Mouse (Mus musculus) layer of hippocampus, adult 11-12 months (tissue): ENCODE data around the gene Ppargc1a.

Source experiments
- DNase-seq: peaks from one replicate; pipeline ENCODE4 v3.0.0; 2022; ENCODE audit warnings: low spot score

Gene Ppargc1a

DNA sequence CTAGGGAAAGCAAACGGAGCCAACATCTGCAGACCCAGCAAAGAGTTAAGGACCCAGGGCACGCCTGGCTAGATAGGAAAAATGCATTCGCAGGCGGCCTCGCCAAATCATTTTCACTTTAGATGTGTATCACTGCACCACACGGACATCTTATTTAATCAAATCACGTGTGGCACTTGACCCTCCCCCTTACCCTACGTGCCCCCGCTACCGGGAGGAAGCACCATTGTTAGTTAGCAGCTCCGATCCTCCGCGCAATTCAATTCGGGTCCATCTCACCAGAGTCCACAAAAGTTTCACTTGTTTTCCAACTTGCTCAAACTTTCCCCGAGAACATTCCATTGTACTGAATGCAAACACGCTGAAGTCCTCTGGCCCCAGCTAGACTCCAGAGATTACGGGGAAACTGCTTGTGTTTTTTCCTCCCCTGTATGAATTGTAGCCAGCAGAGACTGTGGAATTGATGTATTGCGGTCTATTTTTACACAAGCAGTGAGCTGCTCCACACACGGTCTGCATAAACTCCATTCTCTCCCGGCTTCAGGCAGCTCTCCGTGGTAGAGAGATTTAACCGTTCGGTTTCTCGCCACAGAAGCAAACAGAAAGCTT lies 14.9 kb downstream of the Ppargc1a start:
- DNase-seq: peak; percentile 38

DNA sequence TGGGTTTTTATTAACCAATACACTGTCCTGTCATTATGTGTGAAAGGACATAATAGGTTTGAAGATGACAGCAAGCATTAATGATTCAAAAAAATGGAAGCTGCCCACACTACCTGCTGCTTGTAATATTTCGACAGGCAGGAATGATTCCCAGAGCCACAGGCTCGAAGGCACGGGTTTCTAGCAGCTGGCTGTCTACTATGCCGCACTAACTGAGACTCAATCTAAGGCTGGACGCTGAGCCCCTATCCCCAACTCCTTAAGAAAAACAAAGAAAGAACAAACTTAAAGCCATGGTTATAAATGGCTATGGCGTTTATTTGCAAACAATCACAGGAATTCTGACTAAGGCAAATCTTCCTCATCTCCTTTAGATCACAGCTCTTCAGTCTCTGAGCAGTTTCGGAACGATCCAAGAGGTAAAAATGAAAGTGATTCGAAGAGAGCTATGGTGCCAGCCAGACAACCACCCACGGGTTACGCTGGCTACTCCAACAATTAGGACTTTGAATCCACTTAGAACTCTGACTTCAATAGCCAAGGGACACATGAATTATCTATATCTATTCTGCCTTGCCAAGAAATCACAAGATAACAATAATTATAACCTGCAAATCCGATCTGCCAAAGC lies 15.6 kb downstream of the Ppargc1a start:
- no peak for DNase-seq

GRCm38 (mm10) chr5:51547442-51548035 lies 20.0 kb downstream of the Ppargc1a start:
- DNase-seq: no peak

GRCm38 (mm10) chr5:51546817-51547216 lies 20.7 kb downstream of the Ppargc1a start:
- no peak for DNase-seq

- DNase-seq: no peak
These were observed 22.1 kb downstream of the Ppargc1a start for GRCm38 (mm10) chr5:51545133-51546049.

- no peak for DNase-seq
These were observed 23.3 kb downstream of the Ppargc1a start for GRCm38 (mm10) chr5:51544141-51544735.

DNA sequence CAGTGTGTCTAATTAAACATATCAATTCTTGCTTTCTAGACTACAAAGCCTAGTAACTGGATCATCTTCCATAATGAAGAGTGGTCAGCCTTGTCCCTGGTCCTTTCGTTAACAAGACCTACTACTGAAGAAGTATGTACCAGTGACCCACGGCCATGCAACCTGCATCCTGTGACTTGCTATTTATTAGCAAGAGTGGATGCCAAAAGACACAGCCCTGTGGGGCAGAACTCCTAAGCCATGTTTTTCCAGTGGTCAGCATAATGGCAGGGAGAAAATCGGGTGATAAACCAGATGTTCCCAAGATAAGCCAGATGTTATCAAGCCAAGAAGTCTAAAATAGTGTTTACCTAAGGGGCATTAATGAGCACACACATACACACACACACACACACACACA lies 26.0 kb downstream of the Ppargc1a start:
- DNase-seq: no peak

DNA sequence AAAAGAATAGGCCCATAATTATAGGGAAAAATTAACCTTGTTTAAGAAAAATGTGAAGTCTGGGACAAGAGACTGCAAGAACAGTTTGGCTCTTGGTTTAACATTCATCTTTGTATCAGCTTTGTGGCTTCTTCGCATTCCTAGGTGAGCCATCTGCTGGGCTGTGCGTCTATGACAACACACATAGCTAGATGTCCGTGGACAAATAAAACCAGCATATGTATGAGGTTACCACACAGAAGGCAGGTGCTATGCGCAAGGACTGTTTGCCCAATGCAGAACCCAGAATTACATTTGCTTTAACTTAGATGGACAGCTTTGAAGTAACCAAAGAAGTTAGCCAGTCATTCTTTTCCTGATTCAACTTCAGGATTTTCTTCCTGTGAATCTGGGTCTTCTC lies 26.7 kb downstream of the Ppargc1a start:
- DNase-seq: no peak

DNA sequence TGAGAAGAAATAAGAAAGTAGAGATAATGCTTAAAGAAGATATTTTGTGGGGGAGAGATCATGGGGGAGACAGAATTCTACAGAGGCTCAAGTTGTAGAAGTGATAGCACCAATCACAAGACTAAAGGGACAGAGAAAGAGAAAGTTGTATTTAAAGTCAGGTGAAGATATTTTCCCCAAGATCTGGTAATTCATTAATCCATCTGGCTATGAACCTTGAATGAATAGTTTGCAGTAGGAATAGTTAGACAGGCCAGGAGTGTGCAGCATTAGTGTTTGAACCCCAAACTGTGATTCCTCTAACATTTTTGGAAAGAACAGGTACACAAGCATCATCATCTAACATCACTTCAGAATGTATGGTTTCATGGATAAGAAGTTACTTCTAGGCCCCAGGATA lies 28.0 kb downstream of the Ppargc1a start:
- DNase-seq: no peak

DNA sequence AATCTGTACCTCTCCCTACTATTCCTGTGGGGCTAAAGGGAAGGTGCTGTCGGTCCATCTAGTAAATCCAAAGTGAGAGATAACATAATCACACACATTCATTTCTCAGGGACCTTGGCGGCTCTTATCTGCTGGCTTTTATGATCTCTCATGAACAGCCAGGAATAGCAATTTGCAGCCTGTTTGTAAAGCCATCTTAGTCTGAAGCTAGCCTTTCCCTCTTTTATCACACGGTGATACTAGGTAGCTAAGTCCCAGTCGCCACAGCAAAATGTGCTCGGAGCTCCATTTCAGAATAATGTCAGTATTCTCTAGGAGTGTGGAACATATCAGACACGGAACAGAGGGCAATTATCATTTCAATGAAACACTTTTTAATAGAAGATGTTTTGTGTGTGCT lies 29.2 kb downstream of the Ppargc1a start:
- no peak for DNase-seq

DNA sequence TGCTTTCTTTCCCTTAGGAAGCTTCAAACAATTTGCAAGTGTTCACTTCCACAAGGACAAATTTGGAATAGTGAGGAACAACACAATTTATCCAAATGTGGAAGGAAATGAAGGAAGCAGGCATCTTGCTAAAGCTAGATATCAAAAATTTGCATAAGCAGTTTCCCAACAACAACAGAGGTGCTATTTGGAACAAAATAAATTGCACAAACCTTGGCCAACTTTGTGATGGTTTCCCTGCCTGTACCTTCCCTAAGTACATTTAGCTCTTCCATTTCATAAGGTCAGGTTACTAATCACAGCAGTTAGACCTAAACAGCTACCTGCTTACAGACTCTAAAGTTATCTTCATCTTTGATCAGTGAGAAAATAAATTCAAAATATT lies 29.9 kb downstream of the Ppargc1a start:
- DNase-seq: no peak

GRCm38 (mm10) chr5:51537009-51537645 lies 30.4 kb downstream of the Ppargc1a start:
- DNase-seq: no peak

- DNase-seq: no peak
These were observed 33.1 kb downstream of the Ppargc1a start for GRCm38 (mm10) chr5:51534456-51534855.

DNA sequence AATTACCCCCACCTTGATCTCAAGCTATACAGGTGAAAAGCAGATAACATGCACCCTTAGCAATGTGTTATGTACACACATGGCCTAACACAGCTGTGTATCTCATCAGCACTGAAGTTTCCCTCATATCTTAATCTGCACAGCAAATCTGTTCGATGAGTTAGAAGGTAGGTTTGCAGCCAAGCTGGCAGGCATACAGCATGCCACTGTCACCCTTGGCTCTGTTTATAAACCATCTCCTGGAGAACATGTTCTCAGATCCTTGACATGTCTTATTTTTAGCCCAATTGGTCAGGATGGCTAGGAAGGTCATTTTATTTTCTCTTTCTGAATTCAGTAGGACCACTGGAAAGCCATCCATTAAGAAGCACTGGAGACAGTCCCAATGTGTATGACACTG lies 36.2 kb downstream of the Ppargc1a start:
- no peak for DNase-seq

GRCm38 (mm10) chr5:51529444-51529843 lies 38.1 kb downstream of the Ppargc1a start:
- DNase-seq: no peak

DNA sequence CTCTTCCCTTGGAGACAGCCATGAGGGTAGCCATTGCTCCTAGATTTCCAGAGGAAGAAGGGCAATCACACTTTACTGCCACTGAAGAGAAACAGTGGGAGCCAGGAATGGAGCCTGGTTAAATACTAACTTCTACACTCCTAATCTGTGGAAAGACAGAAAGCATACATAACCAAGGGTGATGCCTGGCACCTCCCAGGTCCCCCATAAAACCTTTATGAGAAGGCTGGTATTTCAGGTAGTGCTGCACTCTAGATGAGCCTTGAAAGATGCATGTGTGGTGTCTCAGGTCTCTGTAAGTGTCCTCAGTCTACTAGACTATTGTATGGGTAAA lies 39.4 kb downstream of the Ppargc1a start:
- no peak for DNase-seq

GRCm38 (mm10) chr5:51527498-51528164 lies 39.9 kb downstream of the Ppargc1a start:
- DNase-seq: no peak

DNA sequence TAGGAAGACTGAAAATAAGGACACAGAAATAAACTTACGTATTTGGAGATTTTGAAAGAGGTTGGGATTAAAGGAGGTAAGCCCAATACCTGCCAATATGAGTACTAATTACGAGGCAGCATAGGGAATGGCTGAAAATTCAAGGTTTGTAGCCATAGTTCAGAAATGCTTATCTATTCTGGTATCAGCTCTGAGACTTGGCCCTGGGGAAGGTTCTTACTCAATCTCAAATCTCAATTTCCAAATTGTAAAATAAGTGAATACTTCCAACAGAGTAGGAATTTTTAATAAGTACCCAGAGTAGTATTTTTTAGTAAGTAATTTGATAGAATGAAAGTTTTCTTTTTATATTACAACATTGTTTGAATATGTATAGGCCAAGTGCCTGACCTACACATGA lies 41.7 kb downstream of the Ppargc1a start:
- no peak for DNase-seq

DNA sequence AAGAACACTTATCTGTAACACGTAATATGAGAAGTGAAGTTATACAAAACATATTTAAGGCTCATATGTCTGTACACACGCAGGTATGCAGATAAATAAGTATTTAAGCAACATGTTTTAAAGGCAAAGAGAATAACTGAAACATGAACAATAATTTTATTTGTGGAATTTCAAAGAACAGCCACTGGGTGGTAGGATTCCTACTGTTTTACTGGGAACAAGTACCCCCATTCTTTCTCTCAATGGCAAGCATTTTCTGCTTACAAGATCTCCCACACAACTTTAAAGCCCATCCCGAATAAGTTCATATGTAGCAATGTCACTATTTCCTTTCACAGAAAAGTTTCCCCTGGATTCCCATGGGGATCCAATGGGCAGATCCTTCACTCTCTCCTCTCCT lies 46.7 kb downstream of the Ppargc1a start:
- no peak for DNase-seq

DNA sequence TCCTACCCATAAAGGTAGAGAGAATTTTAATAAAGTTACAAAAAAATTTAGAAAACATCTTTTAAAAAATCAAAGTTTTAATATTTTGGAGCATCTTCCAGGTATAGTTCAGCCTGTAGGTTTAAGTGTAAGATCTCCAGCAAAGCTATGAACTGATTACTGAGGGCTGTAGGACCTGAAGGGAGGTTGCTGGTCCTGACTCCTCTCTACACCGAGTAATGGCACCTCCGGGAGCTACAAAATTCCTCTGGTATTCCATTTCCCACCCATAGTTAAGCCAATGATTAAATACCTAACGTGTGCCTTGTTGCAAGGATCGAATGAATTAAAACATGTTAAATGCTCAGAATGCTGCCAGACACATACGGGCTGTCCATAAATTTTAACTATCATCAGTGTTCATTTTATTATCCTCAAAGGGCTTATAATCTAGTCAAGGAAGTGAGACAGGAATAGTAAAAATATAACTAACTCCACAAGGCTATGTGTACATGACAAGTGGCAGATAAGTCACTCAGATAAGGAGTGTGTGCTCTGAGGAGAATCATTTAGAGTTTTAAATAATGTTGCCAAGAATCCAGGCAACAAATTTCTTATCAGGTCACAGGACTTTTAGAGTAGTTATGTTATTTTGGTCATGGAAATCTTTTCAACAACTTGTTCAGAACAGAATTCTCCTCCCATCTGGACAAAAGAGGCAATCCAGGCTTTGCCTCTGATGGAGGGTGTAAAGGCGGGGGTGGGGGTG lies 49.9 kb downstream of the Ppargc1a start:
- no peak for DNase-seq

DNA sequence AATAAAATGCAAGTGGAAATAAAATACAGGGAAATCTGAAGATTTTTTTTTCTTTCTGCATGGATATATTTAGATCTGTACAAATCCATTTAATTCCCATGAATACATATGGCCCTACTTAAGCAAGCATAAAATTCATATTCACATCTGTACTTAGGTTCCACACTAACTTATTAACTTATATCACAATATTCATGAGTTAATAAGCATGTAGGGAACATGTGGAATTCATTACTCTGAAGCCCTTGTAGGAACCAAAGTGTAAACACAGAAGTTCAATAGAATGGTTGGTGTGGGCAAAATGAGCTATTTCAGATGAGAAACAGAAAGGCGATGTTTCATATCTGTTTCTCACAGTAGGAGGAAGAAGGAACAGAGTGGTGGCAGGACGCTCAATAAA lies 62.9 kb downstream of the Ppargc1a start:
- DNase-seq: no peak
